Mouse (Mus musculus): ENCODE measurements around the gene Cdc37l1. TPM values are rescaled to one million over a fixed set of nuclear protein-coding genes. Genes with fewer than 3 reads are reported as not detected.

The Cdc37l1 gene
- total RNA-seq, 2 experiments from 2014 or later, result 67.1 to 73.0 TPM

Other genes with a start within 250 kb of the Cdc37l1 start
- gene Slc1a1, start 155.3 kb upstream of the Cdc37l1 start, total RNA-seq (2021), result 10 to 100 TPM; 75.5 to 78.0 TPM
- 10 to 100 TPM; 18.7 to 20.9 TPM for gene Plpp6, start 26.4 kb upstream of the Cdc37l1 start, total RNA-seq (2021)
- 1 to 10 TPM; 4.1 to 5.3 TPM for gene 4430402I18Rik, start 22.6 kb upstream of the Cdc37l1 start, total RNA-seq (2021)
- 10 to 100 TPM; 43.9 to 47.5 TPM for gene Ak3, start 57.6 kb downstream of the Cdc37l1 start, total RNA-seq (2021)
- gene Rcl1, start 111.0 kb downstream of the Cdc37l1 start, total RNA-seq (2021), result 10 to 100 TPM; 18.1 to 18.3 TPM

Measured in left cerebral cortex, postnatal 4 days (tissue).